Mouse (Mus musculus) cerebellum, adult 2 months (tissue): ENCODE measurements at regions not wholly inside any gene's neighbourhood (a gene's known extent, or its start where the extent isn't known, plus 50 kb on each side); places are given as distances from the start of the nearest gene placed in this dataset.
A peak's percentile ranks its signal among the peaks of the same experiment; 100 is the strongest.

ENCODE experiments used
- DNase-seq, 2 experiments: peaks; one replicate each; pipeline ENCODE4 v3.0.0; 2021
- H3K27ac ChIP-seq: fragments of 200-500 bp; 2 replicates; pipeline ENCODE4 v1.5.1; 2012; ENCODE audit warnings: low read length, control low read depth, inconsistent platforms; ENCODE audit not compliant: insufficient read depth
- H3K27me3 ChIP-seq: fragments of 200-500 bp; 2 replicates; pipeline ENCODE4 v1.6.1; 2012; ENCODE audit warnings: inconsistent platforms, mild to moderate bottlenecking, low read length, moderate library complexity; ENCODE audit not compliant: control insufficient read depth, insufficient read depth
- H3K4me1 ChIP-seq: fragments of 200-500 bp; 2 replicates; pipeline ENCODE4 v1.6.1; 2011; ENCODE audit warnings: low read length; ENCODE audit not compliant: control insufficient read depth, insufficient read depth
- H3K4me3 ChIP-seq: fragments of 200-500 bp; replicated peaks from 2 replicates; pipeline ENCODE3; 2011; ENCODE audit warnings: mild to moderate bottlenecking, low read depth, low read length, control low read depth; ENCODE audit not compliant: insufficient read depth
- CTCF ChIP-seq: fragments of 200-500 bp; IDR thresholded peaks from 2 replicates; pipeline ENCODE4 v1.5.1; 2011; ENCODE audit warnings: low read depth, mild to moderate bottlenecking, control low read depth, low read length, moderate library complexity, borderline replicate concordance; ENCODE audit not compliant: insufficient read depth
- POLR2A ChIP-seq: fragments of 200-500 bp; IDR thresholded peaks from 2 replicates; pipeline ENCODE4 v1.6.1; 2011; ENCODE audit warnings: low read length, control low read depth, borderline replicate concordance; ENCODE audit not compliant: insufficient read depth
- WGBS: fragments of 180-500 bp; shearing (Covaris S2); methylation state at CpG from one replicate; pipeline ENCODE4 v1.1.7; 2018; 5-methylcytosine and 5-hydroxymethylcytosine counted together

GRCm38 (mm10) chr16:47754671-47755070 lies 528.9 kb upstream of the Dppa4 start:
- TF ChIP-seq CTCF (no peak), POLR2A (no peak)
- no peak overlapping the region for H3K27ac ChIP-seq
- 37% methylated on average over 2 of the region's 2 CpGs for WGBS

GRCm38 (mm10) chr16:47758296-47758695 lies 525.2 kb upstream of the Dppa4 start:
- TF ChIP-seq POLR2A = no peak
- no peak for TF ChIP-seq CTCF
- Histone ChIP-seq H3K27me3 (no peaks in the 10 kb centered on the region), H3K4me3 (no peak overlapping the region), H3K4me1 (no peaks in the 10 kb centered on the region), H3K27ac (no peak overlapping the region)
- 92% methylated on average over 1 of the region's 1 CpGs for WGBS
- DNase-seq = peak in 1 of 2 experiments; percentile 49

More at GRCm38 (mm10) chr16:47754671-47755070, 528.9 kb upstream of the Dppa4 start:
- peak in 1 of 2 experiments; percentile 3 for DNase-seq
- H3K4me1 ChIP-seq = no peaks in the 10 kb centered on the region
- H3K27me3 ChIP-seq = no peaks in the 10 kb centered on the region
- H3K4me3 ChIP-seq = no peak overlapping the region

GRCm38 (mm10) chr16:47765742-47766141 lies 517.8 kb upstream of the Dppa4 start:
- Histone ChIP-seq H3K4me1 (no peaks in the 10 kb centered on the region), H3K4me3 (no peak overlapping the region), H3K27ac (no peak overlapping the region), H3K27me3 (no peaks in the 10 kb centered on the region)
- WGBS = 69% methylated on average over 3 of the region's 3 CpGs
- peak; percentile 15; the same call in 1 of the 2 replicates for TF ChIP-seq CTCF
- TF ChIP-seq POLR2A = no peak
- DNase-seq = peak; percentile 10 to 17

- DNase-seq = no peak
- no peak overlapping the region for H3K27ac ChIP-seq
- H3K4me1 ChIP-seq = no peaks in the 10 kb centered on the region
- H3K27me3 ChIP-seq = no peaks in the 10 kb centered on the region
- 79% methylated on average over 5 of the region's 5 CpGs for WGBS
- no peak overlapping the region for H3K4me3 ChIP-seq
- TF ChIP-seq CTCF (no peak), POLR2A (no peak)
Measured at GRCm38 (mm10) chr16:47788515-47788914, 495.0 kb upstream of the Dppa4 start.

GRCm38 (mm10) chr16:47790666-47791065 lies 492.9 kb upstream of the Dppa4 start:
- H3K27me3 ChIP-seq = no peaks in the 10 kb centered on the region
- no peak for TF ChIP-seq POLR2A
- no peak overlapping the region for H3K4me3 ChIP-seq
- DNase-seq = no peak
- H3K27ac ChIP-seq = no peak overlapping the region
- no peaks in the 10 kb centered on the region for H3K4me1 ChIP-seq
- WGBS = 73% methylated on average over 6 of the region's 6 CpGs

- no peaks in the 10 kb centered on the region for H3K27me3 ChIP-seq
- no peak overlapping the region for H3K4me3 ChIP-seq
- TF ChIP-seq POLR2A = no peak
- TF ChIP-seq CTCF = no peak
- H3K27ac ChIP-seq = no peak overlapping the region
- WGBS = 92% methylated on average over 3 of the region's 3 CpGs
- DNase-seq = no peak
- H3K4me1 ChIP-seq = no peaks in the 10 kb centered on the region
Measured at GRCm38 (mm10) chr16:47791456-47791855, 492.1 kb upstream of the Dppa4 start.

- DNase-seq = peak; percentile 46 to 80
- Histone ChIP-seq H3K27ac (no peak overlapping the region), H3K4me3 (no peak overlapping the region), H3K4me1 (no peaks in the 10 kb centered on the region), H3K27me3 (no peaks in the 10 kb centered on the region)
- TF ChIP-seq POLR2A = no peak
- no peak for TF ChIP-seq CTCF
- WGBS = 57% methylated on average over 2 of the region's 2 CpGs
Measured at GRCm38 (mm10) chr16:47798838-47799237, 484.7 kb upstream of the Dppa4 start.

- WGBS = 89% methylated on average over 3 of the region's 3 CpGs
- no peak for DNase-seq
- Histone ChIP-seq H3K27me3 (no peaks in the 10 kb centered on the region), H3K4me1 (no peaks in the 10 kb centered on the region), H3K4me3 (no peak overlapping the region), H3K27ac (no peak overlapping the region)
- no peak for TF ChIP-seq CTCF
- TF ChIP-seq POLR2A = no peak
Measured at GRCm38 (mm10) chr16:47843169-47843568, 440.4 kb upstream of the Dppa4 start.
